Mouse (Mus musculus) kidney, adult 18-20 months (tissue): ENCODE data around the gene Fmo2.

Source experiments
- DNase-seq: peaks from one replicate; pipeline ENCODE4 v3.0.0; 2021

Gene Fmo2

GRCm38 (mm10) chr1:162838976-162839375, 59.5 kb downstream of the Fmo2 start:
- DNase-seq: peak; percentile 1

- DNase-seq: no peak
Observed at GRCm38 (mm10) chr1:162834342-162834741, 64.2 kb downstream of the Fmo2 start.

- no peak for DNase-seq
Observed at GRCm38 (mm10) chr1:162832574-162832953, 66.0 kb downstream of the Fmo2 start.

- no peak for DNase-seq
Observed at GRCm38 (mm10) chr1:162831838-162832573, 66.5 kb downstream of the Fmo2 start.
